9 mouse cellular contexts compared by ENCODE assay signal in genomic region chr3:68053538-68053937, GRCm38 (mm10). TPM values are rescaled to one million over a fixed set of nuclear protein-coding genes. Genes with fewer than 3 reads are reported as not detected.
A peak's percentile ranks its signal among the peaks of the same experiment; 100 is the strongest.
DNase-seq lines count a peak whose midpoint lies in the region; ATAC-seq and TF ChIP-seq lines count a peak whose summit lies in the region.
"Had no signal": no experiment of that assay in that cellular context is flagged by ENCODE, and none has a peak within 500 bp of the region (broad histone marks: within the 10 kb centered on the region; RNA-seq: fewer than 3 reads in every experiment).

No protein-coding gene starts in this region.

- peak; percentile 28; the same call in 1 of the 2 replicates for TF ChIP-seq CTCF in brain, embryonic 14.5 days (IDR thresholded peaks at IDR 0.05; ENCODE audit: borderline replicate concordance, extremely low read depth, insufficient read depth, insufficient read length)

- no peak for ATAC-seq in hindbrain, embryonic 11.5 days (ENCODE audit: low FRiP score)
- ATAC-seq in midbrain, embryonic 14.5 days (ENCODE audit: low FRiP score, low TSS enrichment), result no peak
- no peak for ATAC-seq in midbrain, embryonic 16.5 days
- ATAC-seq in megakaryocyte-erythroid progenitor cell, adult 5-6 weeks (replicated peaks; ENCODE audit: low FRiP score, low TSS enrichment, poor library complexity, severe bottlenecking), result no peak

- TF ChIP-seq POLR2A in brain, embryonic 14.5 days (IDR thresholded peaks at IDR 0.05; ENCODE audit: borderline replicate concordance, extremely low read depth, insufficient read depth, insufficient read length, poor library complexity, severe bottlenecking), result no peak

- H3K36me3 ChIP-seq in hindbrain, embryonic 11.5 days (ENCODE audit: control insufficient read depth, insufficient read depth, low read length), result no peaks in the 10 kb centered on the region
- H3K36me3 ChIP-seq in hindbrain, embryonic 10.5 days, result no peaks in the 10 kb centered on the region
- H3K36me3 ChIP-seq in midbrain, embryonic 14.5 days (ENCODE audit: control insufficient read depth, insufficient read depth, low read length), result no peaks in the 10 kb centered on the region
- no peaks in the 10 kb centered on the region for H3K36me3 ChIP-seq in midbrain, embryonic 16.5 days (ENCODE audit: control insufficient read depth, insufficient read depth, low read length)

- DNase-seq in hindbrain, embryonic 11.5 days (ENCODE audit: low spot score), result peak; percentile 67
- no peak for DNase-seq in hindbrain, embryonic 10.5 days (ENCODE audit: low spot score)
- peak; percentile 80 for DNase-seq in midbrain, embryonic 14.5 days
- DNase-seq in brain, embryonic 14.5 days (ENCODE audit: low read depth), result peak; percentile 63
- DNase-seq in naive thymus-derived CD4-positive, alpha-beta T cell, adult 2 months (ENCODE audit: low read depth), result peak; percentile 30
- DNase-seq in urinary bladder, adult 18-20 months (ENCODE audit: low spot score in 2 of 2), result no peak
- DNase-seq: gastrocnemius, postnatal 10 days had no signal

- no peak overlapping the region for H3K9ac ChIP-seq in hindbrain, embryonic 11.5 days (ENCODE audit: low read depth, low read length)
- H3K9ac ChIP-seq in midbrain, embryonic 14.5 days (replicated peaks; ENCODE audit: low read length), result no peak overlapping the region
- no peak overlapping the region for H3K9ac ChIP-seq in midbrain, embryonic 16.5 days (ENCODE audit: low read depth, low read length)

- no peaks in the 10 kb centered on the region for H3K4me1 ChIP-seq in hindbrain, embryonic 11.5 days (replicated peaks; ENCODE audit: control insufficient read depth, insufficient read depth, low read length)
- H3K4me1 ChIP-seq in hindbrain, embryonic 10.5 days (replicated peaks), result peaks cover 6% of the 10 kb centered on the region; the same call in 1 of the 2 replicates
- H3K4me1 ChIP-seq in midbrain, embryonic 14.5 days (ENCODE audit: control insufficient read depth, insufficient read depth, low read length), result no peaks in the 10 kb centered on the region
- H3K4me1 ChIP-seq in midbrain, embryonic 16.5 days (ENCODE audit: control insufficient read depth, insufficient read depth, low read length), result no peaks in the 10 kb centered on the region

- H3K4me3 ChIP-seq in hindbrain, embryonic 11.5 days (ENCODE audit: low read depth, low read length), result no peak overlapping the region
- no peak overlapping the region for H3K4me3 ChIP-seq in hindbrain, embryonic 10.5 days
- H3K4me3 ChIP-seq in midbrain, embryonic 14.5 days (replicated peaks; ENCODE audit: low read depth, low read length), result no peak overlapping the region
- no peak overlapping the region for H3K4me3 ChIP-seq in midbrain, embryonic 16.5 days (ENCODE audit: low read depth, low read length)

- H3K27ac ChIP-seq in hindbrain, embryonic 11.5 days (ENCODE audit: low read depth, low read length), result no peak overlapping the region
- H3K27ac ChIP-seq in hindbrain, embryonic 10.5 days, result no peak overlapping the region
- no peak overlapping the region for H3K27ac ChIP-seq in midbrain, embryonic 14.5 days (replicated peaks; ENCODE audit: low read depth, low read length)
- H3K27ac ChIP-seq in midbrain, embryonic 16.5 days (ENCODE audit: low read length), result no peak overlapping the region

- no peaks in the 10 kb centered on the region for H3K9me3 ChIP-seq in hindbrain, embryonic 11.5 days (ENCODE audit: control insufficient read depth, low read length)
- no peaks in the 10 kb centered on the region for H3K9me3 ChIP-seq in hindbrain, embryonic 10.5 days
- H3K9me3 ChIP-seq in midbrain, embryonic 14.5 days (ENCODE audit: control insufficient read depth, low read length), result no peaks in the 10 kb centered on the region
- H3K9me3 ChIP-seq in midbrain, embryonic 16.5 days (replicated peaks; ENCODE audit: control insufficient read depth, low read length, poor library complexity, severe bottlenecking), result no peaks in the 10 kb centered on the region

- 48% methylated on average over 2 of the region's 2 CpGs for WGBS in hindbrain, embryonic 11.5 days
- WGBS in hindbrain, embryonic 10.5 days, result 48% methylated on average over 2 of the region's 2 CpGs
- 49% methylated on average over 2 of the region's 2 CpGs for WGBS in midbrain, embryonic 14.5 days
- 47% methylated on average over 2 of the region's 2 CpGs for WGBS in midbrain, embryonic 16.5 days

- no peaks in the 10 kb centered on the region for H3K27me3 ChIP-seq in hindbrain, embryonic 11.5 days (ENCODE audit: control insufficient read depth, insufficient read depth, low read length)
- no peaks in the 10 kb centered on the region; the same call in 1 of the 2 replicates for H3K27me3 ChIP-seq in hindbrain, embryonic 10.5 days (ENCODE audit: insufficient read depth, poor library complexity, severe bottlenecking)
- no peaks in the 10 kb centered on the region for H3K27me3 ChIP-seq in midbrain, embryonic 14.5 days (ENCODE audit: control insufficient read depth, insufficient read depth, low read length)
- no peaks in the 10 kb centered on the region for H3K27me3 ChIP-seq in midbrain, embryonic 16.5 days (ENCODE audit: control insufficient read depth, insufficient read depth, low read depth, low read length)

- H3K4me2 ChIP-seq in hindbrain, embryonic 11.5 days (replicated peaks; ENCODE audit: low read depth, low read length), result no peak overlapping the region
- H3K4me2 ChIP-seq in midbrain, embryonic 14.5 days (ENCODE audit: low read length), result no peak overlapping the region
- H3K4me2 ChIP-seq in midbrain, embryonic 16.5 days (ENCODE audit: low read length), result no peak overlapping the region

RNA-seq across cellular contexts. Expression of gene Schip1, which starts 11.1 kb away (rescaled TPM):
- 113 and 115 TPM in 2 replicates for polyA plus RNA-seq in hindbrain, embryonic 11.5 days (2014; fragmentation: Nextera tagmentation; extraction: Ambion mirVana)
- 49.3 and 86.4 TPM in 2 replicates for polyA plus RNA-seq in hindbrain, embryonic 10.5 days (2016; fragmentation: Nextera tagmentation; extraction: Ambion mirVana)
- polyA plus RNA-seq in midbrain, embryonic 14.5 days (2014; fragmentation: Nextera tagmentation; extraction: Ambion mirVana), result 152 and 154 TPM in 2 replicates
- 143 and 147 TPM in 2 replicates for polyA plus RNA-seq in midbrain, embryonic 16.5 days (2015; fragmentation: Nextera tagmentation; extraction: Ambion mirVana)
- 80.3 and 80.7 TPM in 2 replicates for polyA plus RNA-seq in brain, embryonic 14.5 days (2012; rRNA removed)
- total RNA-seq in megakaryocyte-erythroid progenitor cell, adult 5-6 weeks (2014; fragmentation: Nextera tagmentation), result 1.4 and 2.6 TPM in 2 replicates
- 2.6 TPM in 2 replicates for total RNA-seq in megakaryocyte-erythroid progenitor cell, adult 5-6 weeks (2017)

Comparison
In these comparisons a context has a peak if more than half of its experiments do, and no peak if none do; other contexts are left out.
1. DNase-seq: peak in hindbrain, embryonic 11.5 days (single experiment), midbrain, embryonic 14.5 days (single experiment), brain, embryonic 14.5 days (single experiment) and naive thymus-derived CD4-positive, alpha-beta T cell, adult 2 months (single experiment); none in hindbrain, embryonic 10.5 days (single experiment) and urinary bladder, adult 18-20 months (0 of 2).